Mouse (Mus musculus): ENCODE data around the gene Cacnb1. TPM values are rescaled to one million over a fixed set of nuclear protein-coding genes. Genes with fewer than 3 reads are reported as not detected.

Cacnb1 gene
- polyA plus RNA-seq, 1 experiment, result 163 TPM

- Histone ChIP-seq H3K4me3 (no peak overlapping the region), H3K27me3 (ENCODE audit: control insufficient read depth, insufficient read depth, insufficient read length) (no peaks in the 10 kb centered on the region), H3K36me3 (ENCODE audit: control insufficient read depth, insufficient read depth) (no peaks in the 10 kb centered on the region), H3ac (ENCODE audit: control insufficient read depth, insufficient read length) (no peak overlapping the region), H3K79me2 (ENCODE audit: control insufficient read depth, insufficient read depth) (no peaks in the 10 kb centered on the region), H3K4me2 (ENCODE audit: low read depth) (peak overlapping the region; percentile 42)
- no peak for TF ChIP-seq MYOD1 (IDR thresholded peaks at IDR 0.05; ENCODE audit: control insufficient read depth in 1 of 3, insufficient read length in 2 of 3, low read depth in 2 of 3)
These were observed 37.4 kb upstream of the Cacnb1 start for GRCm38 (mm10) chr11:98060104-98060692.

DNA sequence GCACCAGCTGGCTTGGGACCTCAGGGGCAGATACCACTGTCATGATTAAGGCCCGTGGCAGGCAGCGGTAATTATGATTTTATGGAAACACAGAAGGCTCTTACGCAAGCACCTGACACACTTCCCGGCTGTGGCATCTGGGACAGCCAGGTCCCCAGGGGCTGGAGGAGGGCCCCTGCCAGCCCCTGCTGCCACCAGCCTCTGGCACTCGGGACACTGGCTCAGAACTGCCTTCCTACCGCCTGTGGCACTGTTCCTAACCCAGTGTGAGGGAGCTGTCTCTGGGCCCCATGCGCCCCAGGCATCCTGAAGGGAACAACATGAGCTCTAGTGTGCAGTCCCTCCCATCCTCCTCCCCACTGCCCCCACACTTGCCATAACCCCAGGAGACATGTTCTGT, 36.8 kb upstream of the Cacnb1 start:
- H3ac ChIP-seq (ENCODE audit: control insufficient read depth, insufficient read length), result no peak overlapping the region
- TF ChIP-seq CEBPB (IDR thresholded peaks at IDR 0.05; ENCODE audit: insufficient read depth, poor library complexity, severe bottlenecking), result peak; percentile 83
- TF ChIP-seq MYOG (IDR thresholded peaks at IDR 0.05; ENCODE audit: control insufficient read depth in 1 of 3, insufficient read depth in 1 of 3, insufficient read length in 2 of 3, low read depth in 2 of 3), result peak in 1 of 3 experiments; percentile 9
- no peak for TF ChIP-seq USF1 (IDR thresholded peaks at IDR 0.05; ENCODE audit: low read depth)
- no peak for TF ChIP-seq MYOD1 (IDR thresholded peaks at IDR 0.05; ENCODE audit: control insufficient read depth in 1 of 3, insufficient read length in 2 of 3, low read depth in 2 of 3)
- H3K79me2 ChIP-seq (ENCODE audit: control insufficient read depth, insufficient read depth), result no peaks in the 10 kb centered on the region
- no peak overlapping the region for H3K4me3 ChIP-seq
- H3K4me2 ChIP-seq (ENCODE audit: low read depth), result peak overlapping the region; percentile 42
- no peaks in the 10 kb centered on the region for H3K27me3 ChIP-seq (ENCODE audit: control insufficient read depth, insufficient read depth, insufficient read length)
- no peaks in the 10 kb centered on the region for H3K36me3 ChIP-seq (ENCODE audit: control insufficient read depth, insufficient read depth)

- no peak for TF ChIP-seq E2F4 (IDR thresholded peaks at IDR 0.05; ENCODE audit: insufficient read depth)
- peak; percentile 60 for TF ChIP-seq USF1 (IDR thresholded peaks at IDR 0.05; ENCODE audit: low read depth)
- TF ChIP-seq MYOD1 (IDR thresholded peaks at IDR 0.05; ENCODE audit: control insufficient read depth in 1 of 3, insufficient read length in 2 of 3, low read depth in 2 of 3), result no peak
- no peak for TF ChIP-seq MYOG (IDR thresholded peaks at IDR 0.05; ENCODE audit: control insufficient read depth in 1 of 3, insufficient read depth in 1 of 3, insufficient read length in 2 of 3, low read depth in 2 of 3)
- no peak for TF ChIP-seq CEBPB (IDR thresholded peaks at IDR 0.05; ENCODE audit: insufficient read depth, poor library complexity, severe bottlenecking)
- no peak for TF ChIP-seq REST (IDR thresholded peaks at IDR 0.05; ENCODE audit: insufficient read depth, insufficient read length)
- no peak for TF ChIP-seq POLR2AphosphoS2 (IDR thresholded peaks at IDR 0.05; ENCODE audit: insufficient read length, low read depth)
- no peak for TF ChIP-seq MAX (IDR thresholded peaks at IDR 0.05; ENCODE audit: low read depth)
- TF ChIP-seq POLR2A (IDR thresholded peaks at IDR 0.05; ENCODE audit: insufficient read length, low read depth), result no peak
- Histone ChIP-seq H3ac (ENCODE audit: control insufficient read depth, insufficient read length) (no peak overlapping the region), H3K4me2 (ENCODE audit: low read depth) (peak overlapping the region; percentile 90)
These were observed 35.2 kb upstream of the Cacnb1 start for GRCm38 (mm10) chr11:98057998-98058397.

GRCm38 (mm10) chr11:98057466-98057865, 34.6 kb upstream of the Cacnb1 start:
- Histone ChIP-seq H3ac (ENCODE audit: control insufficient read depth, insufficient read length) (no peak overlapping the region), H3K4me3 (no peak overlapping the region), H3K27me3 (ENCODE audit: control insufficient read depth, insufficient read depth, insufficient read length) (no peaks in the 10 kb centered on the region), H3K4me2 (ENCODE audit: low read depth) (peak overlapping the region; percentile 90), H3K36me3 (ENCODE audit: control insufficient read depth, insufficient read depth) (no peaks in the 10 kb centered on the region), H3K79me2 (ENCODE audit: control insufficient read depth, insufficient read depth) (peaks cover 4% of the 10 kb centered on the region)
- TF ChIP-seq E2F4 (IDR thresholded peaks at IDR 0.05; ENCODE audit: insufficient read depth), result no peak
- no peak for TF ChIP-seq MAX (IDR thresholded peaks at IDR 0.05; ENCODE audit: low read depth)
- TF ChIP-seq POLR2AphosphoS2 (IDR thresholded peaks at IDR 0.05; ENCODE audit: insufficient read length, low read depth), result peak; percentile 25
- peak; percentile 63 for TF ChIP-seq POLR2A (IDR thresholded peaks at IDR 0.05; ENCODE audit: insufficient read length, low read depth)
- TF ChIP-seq CEBPB (IDR thresholded peaks at IDR 0.05; ENCODE audit: insufficient read depth, poor library complexity, severe bottlenecking), result no peak

More at GRCm38 (mm10) chr11:98057998-98058397, 35.2 kb upstream of the Cacnb1 start:
- H3K4me3 ChIP-seq, result no peak overlapping the region
- H3K27me3 ChIP-seq (ENCODE audit: control insufficient read depth, insufficient read depth, insufficient read length), result no peaks in the 10 kb centered on the region
- H3K79me2 ChIP-seq (ENCODE audit: control insufficient read depth, insufficient read depth), result no peaks in the 10 kb centered on the region
- no peaks in the 10 kb centered on the region for H3K36me3 ChIP-seq (ENCODE audit: control insufficient read depth, insufficient read depth)

- Histone ChIP-seq H3K4me3 (peak within 1 kb of the TSS; percentile 79), H3K27me3 (ENCODE audit: control insufficient read depth, insufficient read depth, insufficient read length) (no peaks in the 10 kb centered on the region), H3ac (ENCODE audit: control insufficient read depth, insufficient read length) (peak within 1 kb of the TSS; percentile 52), H3K36me3 (ENCODE audit: control insufficient read depth, insufficient read depth) (no peaks in the 10 kb centered on the region), H3K79me2 (ENCODE audit: control insufficient read depth, insufficient read depth) (peaks cover 36% of the 10 kb centered on the region), H3K4me2 (ENCODE audit: low read depth) (peak within 1 kb of the TSS; percentile 81)
- TF ChIP-seq TCF3 (IDR thresholded peaks at IDR 0.05; ENCODE audit: insufficient read length, low read depth) (no peak), POLR2A (IDR thresholded peaks at IDR 0.05; ENCODE audit: insufficient read length, low read depth) (peak; percentile 86), REST (IDR thresholded peaks at IDR 0.05; ENCODE audit: insufficient read depth, insufficient read length) (no peak), POLR2AphosphoS2 (IDR thresholded peaks at IDR 0.05; ENCODE audit: insufficient read length, low read depth) (peak; percentile 91)
These were observed 30.4 kb upstream of the Cacnb1 start, which contains the start of gene Stac2 for GRCm38 (mm10) chr11:98052989-98053834. Stac2 (minus strand) TSS chr11:98053462.
